Mouse (Mus musculus) skeletal muscle tissue, adult 2 months (tissue): ENCODE results near the gene Dvl1.

ENCODE experiments used
- DNase-seq: peaks from one replicate; pipeline ENCODE4 v3.0.0-alpha.2; 2012; ENCODE audit warnings: low read depth, low spot score

The Dvl1 gene

DNA sequence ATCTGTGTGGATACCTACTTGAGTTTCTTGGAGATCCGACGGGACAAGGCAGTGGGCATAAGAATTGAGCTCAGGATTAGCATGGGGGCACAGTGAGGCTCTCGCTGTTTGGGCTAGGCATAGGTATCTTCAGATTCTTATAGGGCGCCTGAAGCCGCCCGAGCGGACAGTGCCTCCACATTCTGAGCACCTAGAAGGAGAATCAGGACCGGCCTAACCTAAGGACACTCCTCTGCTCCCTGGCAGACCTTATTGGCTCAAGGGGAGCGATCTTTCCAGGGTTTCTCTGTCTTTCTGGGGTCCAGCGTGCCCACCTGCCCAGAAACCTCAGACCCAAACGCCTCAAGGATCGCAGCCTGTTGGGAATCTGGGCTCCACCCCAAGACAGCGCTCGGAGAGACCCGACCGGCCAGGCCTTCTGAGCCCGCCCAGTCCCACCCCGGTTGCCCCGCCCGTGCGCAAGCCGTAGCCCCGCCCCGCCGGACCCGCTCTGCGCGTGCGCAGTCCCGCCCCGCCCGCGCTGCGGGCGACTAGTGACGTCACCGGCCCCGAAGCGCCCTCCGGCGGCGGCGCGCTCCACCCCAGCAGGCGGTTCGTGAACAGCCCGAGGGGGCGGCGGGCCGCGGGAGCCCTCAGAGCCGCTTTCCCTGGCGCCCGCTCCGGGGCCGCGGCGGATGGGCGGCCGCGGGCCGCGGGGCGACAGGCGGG, at the start of gene Dvl1:
Dvl1 (plus strand) TSS at position 532 of the 708 bp plus-strand sequence.
- peak; percentile 96 for DNase-seq

- no peak for DNase-seq
Observed at GRCm38 (mm10) chr4:155802075-155802474, 45.1 kb upstream of the Dvl1 start.

DNA sequence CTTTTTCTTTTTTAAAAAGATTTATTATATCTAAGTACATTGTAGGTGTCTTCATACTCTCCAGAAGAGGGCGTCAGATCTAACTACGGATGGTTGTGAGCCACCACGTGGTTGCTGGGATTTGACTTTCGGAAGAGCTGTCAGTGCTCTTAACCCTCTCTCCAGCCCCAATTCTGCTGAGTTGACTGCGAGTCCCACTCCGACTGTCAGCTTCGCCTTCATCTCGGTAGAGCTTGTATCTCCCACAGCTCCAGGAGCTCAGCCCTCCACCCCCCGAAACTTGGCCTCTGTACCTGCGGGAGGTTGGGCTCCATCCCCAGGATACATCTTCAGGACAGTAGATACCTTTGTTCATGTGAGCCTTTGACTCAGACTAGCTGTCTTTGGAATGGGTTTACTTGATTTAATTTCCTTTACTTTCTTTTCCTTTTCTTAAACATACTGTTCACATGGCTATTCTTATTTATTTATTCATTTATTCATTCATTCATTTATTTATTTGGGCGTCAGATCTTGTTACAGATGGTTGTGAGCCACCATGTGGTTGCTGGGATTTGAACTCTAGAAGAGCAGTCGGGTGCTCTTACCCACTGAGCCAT, 44.4 kb upstream of the Dvl1 start, which contains the start of gene Mrpl20:
Mrpl20 (plus strand) TSS at position 138 of the 599 bp plus-strand sequence.
- no peak for DNase-seq

- peak; percentile 93 for DNase-seq
Observed at GRCm38 (mm10) chr4:155803340-155804041, 43.7 kb upstream of the Dvl1 start.

DNA sequence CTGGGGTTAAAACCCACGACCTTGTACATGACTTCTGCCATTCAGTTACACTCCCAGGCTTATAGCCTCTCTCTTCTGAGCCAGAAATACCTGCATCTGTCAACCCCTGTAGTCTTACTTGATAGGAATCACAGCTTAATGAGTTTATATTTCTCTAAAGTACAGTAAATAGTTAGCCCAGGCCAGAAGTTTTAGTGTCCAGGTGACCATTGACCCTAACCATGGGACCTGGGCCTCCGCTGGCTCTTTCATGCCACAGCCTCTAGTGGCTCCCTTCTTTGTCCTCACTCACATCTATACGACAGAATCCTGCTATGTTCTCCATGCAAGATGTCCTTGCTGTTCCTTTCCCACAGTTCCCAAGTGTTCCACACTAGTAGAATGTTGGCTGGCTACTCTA, 39.4 kb upstream of the Dvl1 start:
- no peak for DNase-seq

DNA sequence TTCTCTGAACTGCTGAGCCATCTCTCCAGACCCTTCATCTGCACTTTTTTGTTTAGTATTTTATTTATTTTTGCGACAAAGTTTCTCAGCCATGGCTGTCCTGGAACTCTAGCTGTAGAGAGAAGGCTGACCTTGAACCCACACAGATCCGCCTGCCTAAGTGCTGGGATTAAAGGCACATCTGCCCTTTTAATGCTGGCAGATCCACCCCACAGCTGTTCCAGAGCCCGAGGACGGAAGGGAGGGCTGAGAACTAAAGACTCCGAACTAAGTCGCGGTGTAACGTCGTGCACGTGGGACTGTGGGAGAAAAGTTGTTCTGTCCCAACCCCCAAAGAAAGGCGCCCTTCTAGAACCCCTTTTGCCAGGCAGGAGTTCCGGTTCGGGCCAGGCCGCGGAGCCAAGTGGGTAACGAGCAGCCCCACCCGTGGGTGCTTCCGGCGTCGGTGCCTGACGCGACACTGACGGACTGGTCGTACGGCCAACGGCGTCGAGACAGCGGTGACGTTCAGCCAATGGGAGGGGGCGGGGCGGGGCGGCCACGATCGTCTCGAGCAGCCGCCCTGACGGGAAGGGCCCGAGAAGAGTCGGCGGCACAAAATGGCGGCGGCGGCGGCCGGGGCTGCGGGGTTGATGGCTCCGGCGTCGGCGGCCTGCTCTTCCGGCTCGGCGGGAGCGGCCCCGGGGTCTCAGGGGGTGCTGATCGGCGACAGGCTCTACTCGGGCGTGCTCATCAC, 35.1 kb upstream of the Dvl1 start, which contains the start of gene Ccnl2:
Ccnl2 (plus strand) TSS at position 561 of the 736 bp plus-strand sequence.
- peak; percentile 97 for DNase-seq

- no peak for DNase-seq
Observed at GRCm38 (mm10) chr4:155812665-155813181, 34.5 kb upstream of the Dvl1 start.

GRCm38 (mm10) chr4:155817533-155817932, 29.7 kb upstream of the Dvl1 start:
- DNase-seq: no peak

DNA sequence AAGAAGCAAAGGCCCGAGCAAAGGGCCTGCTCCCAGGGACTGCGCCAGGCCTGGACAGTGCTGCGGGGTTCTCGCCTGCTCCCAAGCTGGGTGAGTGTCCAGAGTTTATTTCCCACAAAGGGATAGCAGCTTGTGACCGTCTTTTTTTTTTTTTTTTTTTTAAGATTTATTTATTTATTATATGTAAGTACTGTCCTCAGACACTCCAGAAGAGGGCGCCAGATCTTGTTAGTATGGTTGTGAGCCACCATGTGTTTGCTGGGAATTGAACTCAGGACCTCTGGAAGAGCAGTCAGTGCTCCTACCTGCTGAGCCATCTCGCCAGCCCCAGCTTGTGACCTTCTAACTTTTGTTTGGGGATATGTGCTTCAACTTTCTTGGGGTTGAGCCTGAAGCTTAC, 26.2 kb upstream of the Dvl1 start:
- no peak for DNase-seq

DNA sequence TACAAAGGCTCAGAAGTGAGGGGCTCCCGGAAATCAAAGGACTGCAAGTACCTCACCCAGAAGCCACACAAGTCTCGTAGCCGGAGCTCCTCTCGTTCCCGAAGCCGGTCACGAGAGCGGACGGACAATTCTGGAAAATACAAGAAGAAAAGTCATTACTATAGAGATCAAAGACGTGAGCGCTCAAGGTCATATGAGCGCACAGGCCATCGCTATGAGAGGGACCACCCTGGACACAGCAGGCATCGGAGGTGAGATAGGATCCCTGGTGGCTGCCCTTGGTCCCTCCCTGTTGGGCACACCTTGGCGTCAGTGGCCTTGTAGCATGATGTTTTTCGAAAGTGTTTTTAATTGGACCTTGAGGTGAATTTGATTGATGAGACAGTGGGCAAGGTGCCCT, 23.8 kb upstream of the Dvl1 start:
- no peak for DNase-seq

DNA sequence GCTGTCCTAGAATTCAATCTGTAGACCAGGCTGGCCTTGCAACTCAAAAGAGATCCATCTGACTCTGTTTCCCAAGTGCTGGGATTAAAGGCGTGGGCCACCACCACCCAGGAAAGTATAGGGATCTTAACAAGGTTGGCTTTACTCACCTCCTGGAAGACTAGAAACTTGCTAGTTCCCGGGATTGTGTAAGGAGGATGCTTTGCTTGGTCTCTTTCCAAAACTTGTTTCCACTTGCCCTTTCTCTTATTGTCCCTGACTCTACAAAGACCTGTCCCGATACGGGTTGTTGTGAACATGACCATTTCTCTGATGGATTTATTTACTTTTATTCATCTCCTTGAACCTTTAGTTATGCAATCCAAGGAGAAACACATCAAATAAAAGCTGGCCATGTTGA, 17.3 kb upstream of the Dvl1 start:
- DNase-seq: no peak

- no peak for DNase-seq
Observed at GRCm38 (mm10) chr4:155830596-155830995, 16.6 kb upstream of the Dvl1 start.

GRCm38 (mm10) chr4:155831205-155831766, 15.9 kb upstream of the Dvl1 start, which contains the start of gene Aurkaip1:
Aurkaip1 (plus strand) TSS chr4:155831272.
- DNase-seq: peak; percentile 92

- no peak for DNase-seq
Observed at GRCm38 (mm10) chr4:155831831-155832230, 15.4 kb upstream of the Dvl1 start.

GRCm38 (mm10) chr4:155832321-155832720, 14.9 kb upstream of the Dvl1 start:
- no peak for DNase-seq

GRCm38 (mm10) chr4:155833234-155833633, 14.0 kb upstream of the Dvl1 start:
- no peak for DNase-seq

GRCm38 (mm10) chr4:155833836-155834235, 13.4 kb upstream of the Dvl1 start:
- DNase-seq: peak; percentile 88

- DNase-seq: peak; percentile 77
Observed at GRCm38 (mm10) chr4:155837404-155838010, 9.7 kb upstream of the Dvl1 start.

DNA sequence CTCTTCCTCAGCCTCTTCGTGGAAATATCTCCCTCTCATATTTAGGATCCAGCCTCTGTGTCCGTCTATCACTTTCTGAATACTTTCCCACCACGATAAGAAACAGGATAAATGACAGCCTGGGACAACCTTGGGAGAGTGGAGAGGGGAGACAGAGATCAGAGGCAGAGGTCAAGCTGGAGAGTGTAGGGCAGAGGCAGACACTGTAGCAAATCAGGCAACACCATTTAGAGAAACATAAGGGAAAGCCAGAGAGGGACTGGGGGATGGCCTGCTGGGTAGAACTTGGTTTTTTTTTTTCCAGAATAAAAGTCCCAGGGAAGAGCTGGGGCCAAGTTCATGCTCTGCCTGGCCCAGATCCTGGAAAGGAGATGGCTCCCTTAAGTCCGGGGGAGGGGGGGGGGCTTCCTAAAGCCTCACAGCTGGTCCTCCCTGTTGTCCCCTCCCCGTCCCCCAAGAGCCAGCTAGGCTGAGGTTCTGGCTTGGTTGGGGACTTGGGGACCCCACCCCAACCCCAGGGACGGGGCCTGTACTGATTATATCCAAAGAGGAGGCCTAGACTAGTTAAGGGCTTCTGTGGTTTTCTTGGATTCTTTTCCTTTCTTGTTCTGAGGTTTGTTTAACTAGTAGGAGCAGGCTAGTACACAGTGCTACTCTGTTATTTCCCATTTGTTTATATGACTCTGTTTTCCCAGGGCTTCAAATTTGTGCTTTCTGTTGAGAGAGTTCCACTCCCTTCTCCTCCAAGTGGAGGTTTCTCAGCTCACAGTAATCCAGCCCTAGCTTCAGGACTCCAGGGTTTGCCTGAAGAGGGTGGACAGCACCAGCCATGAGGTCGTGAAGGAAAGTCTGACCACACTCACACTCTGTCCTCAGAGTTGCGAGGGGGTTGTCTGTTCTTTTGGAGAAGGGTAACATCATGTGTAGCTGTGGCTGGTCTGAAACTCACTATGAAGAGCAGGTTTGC, 8.7 kb upstream of the Dvl1 start:
- peak; percentile 80 for DNase-seq

DNA sequence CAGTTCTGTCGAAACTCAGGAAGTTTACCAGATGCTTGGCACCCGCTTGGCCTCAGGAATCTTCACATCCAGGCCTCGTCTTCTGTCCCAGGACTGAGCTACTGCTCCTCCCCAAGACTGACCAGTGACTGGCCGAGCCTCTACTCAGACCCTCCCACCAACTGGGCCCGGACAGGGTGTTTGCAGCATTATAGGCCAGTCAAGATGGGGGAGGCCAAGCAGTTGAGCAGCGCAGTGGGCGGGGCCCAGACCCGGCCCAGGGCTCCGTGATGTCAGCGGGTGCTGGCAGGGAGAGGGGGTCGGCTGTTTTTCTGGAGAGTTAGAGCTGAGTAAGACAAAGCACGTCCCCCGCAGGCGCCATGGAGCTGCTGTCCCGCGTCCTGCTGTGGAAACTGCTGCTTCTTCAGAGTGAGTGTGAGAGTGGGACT, 7.7 kb upstream of the Dvl1 start, which contains the start of gene Mxra8:
Mxra8 (plus strand) TSS at position 198 of the 428 bp plus-strand sequence.
- peak; percentile 94 for DNase-seq
